8 mouse cellular contexts compared by ENCODE assay signal in genomic region chr15:80082661-80083275, GRCm38 (mm10). TPM values are rescaled to one million over a fixed set of nuclear protein-coding genes. Genes with fewer than 3 reads are reported as not detected.
A peak's percentile ranks its signal among the peaks of the same experiment; 100 is the strongest.
DNase-seq lines count a peak whose midpoint lies in the region; ATAC-seq and TF ChIP-seq lines count a peak whose summit lies in the region.

No protein-coding gene starts in this region.

- peak overlapping the region; percentile 88 for H3K4me2 ChIP-seq in heart, embryonic 13.5 days
- H3K4me2 ChIP-seq in liver, embryonic 14.5 days (ENCODE audit: low read depth) = peak overlapping the region; percentile 97

- no peaks in the 10 kb centered on the region for H3K9me3 ChIP-seq in heart, embryonic 13.5 days
- H3K9me3 ChIP-seq in forebrain, embryonic 10.5 days = peaks cover 3% of the 10 kb centered on the region; the same call in 1 of the 2 replicates
- peaks cover 4% of the 10 kb centered on the region for H3K9me3 ChIP-seq in liver, embryonic 14.5 days (ENCODE audit: control insufficient read depth, low read length)

- no peak for TF ChIP-seq EP300 in liver, embryonic 14.5 days (IDR thresholded peaks at IDR 0.05; ENCODE audit: low read depth)

- peak overlapping the region; percentile 99 for H3K9ac ChIP-seq in heart, embryonic 13.5 days
- peak overlapping the region; percentile 97 for H3K9ac ChIP-seq in liver, embryonic 14.5 days (replicated peaks)

- peak overlapping the region; percentile 94 for H3K4me3 ChIP-seq in heart, embryonic 13.5 days
- H3K4me3 ChIP-seq in forebrain, embryonic 10.5 days = peak overlapping the region; percentile 71
- H3K4me3 ChIP-seq in liver, embryonic 14.5 days (ENCODE audit: insufficient read depth in 1 of 2, low read depth in 2 of 2, low read length in 2 of 2) = peak overlapping the region; percentile 92 to 95

- H3K27ac ChIP-seq in heart, embryonic 13.5 days (replicated peaks) = peak overlapping the region; percentile 93
- H3K27ac ChIP-seq in forebrain, embryonic 10.5 days = peak overlapping the region; percentile 93
- H3K27ac ChIP-seq in liver, embryonic 14.5 days = peak overlapping the region; percentile 86

- H3K36me3 ChIP-seq in heart, embryonic 13.5 days = peaks cover 45% of the 10 kb centered on the region
- H3K36me3 ChIP-seq in forebrain, embryonic 10.5 days (replicated peaks) = peaks cover 48% of the 10 kb centered on the region
- peaks cover 48% of the 10 kb centered on the region for H3K36me3 ChIP-seq in liver, embryonic 14.5 days (replicated peaks; ENCODE audit: control insufficient read depth, insufficient read depth, low read depth)

- TF ChIP-seq CTCF in liver, embryonic 14.5 days (IDR thresholded peaks at IDR 0.05; ENCODE audit: low read depth) = no peak

- DNase-seq in heart, adult 9 months (ENCODE audit: low spot score in 2 of 2) = no peak
- DNase-seq in ES-CJ7 (ENCODE audit: low read depth, low spot score) = peak; percentile 64
- DNase-seq in forebrain, embryonic 10.5 days (ENCODE audit: extremely low spot score, low spot score) = no peak
- DNase-seq in liver, embryonic 14.5 days (ENCODE audit: low read depth in 3 of 3, low spot score in 3 of 3) = peak in 1 of 3 experiments; percentile 45
- DNase-seq in left cerebral cortex, adult 11 months (ENCODE audit: low spot score) = no peak
- DNase-seq in B cell, adult 2 months = no peak
- DNase-seq in frontal cortex, adult 2 months (ENCODE audit: extremely low spot score in 1 of 2, low spot score in 1 of 2) = no peak

- H3K4me1 ChIP-seq in heart, embryonic 13.5 days = peaks cover 50% of the 10 kb centered on the region
- H3K4me1 ChIP-seq in forebrain, embryonic 10.5 days = peaks cover 28% of the 10 kb centered on the region
- H3K4me1 ChIP-seq in liver, embryonic 14.5 days (replicated peaks; ENCODE audit: control insufficient read depth in 2 of 2, insufficient read depth in 2 of 2, low read length in 1 of 2) = peaks cover 22 to 29% of the 10 kb centered on the region in 2 experiments

- WGBS in heart, embryonic 13.5 days = under 1% methylated on average over 21 of the region's 21 CpGs
- WGBS in forebrain, embryonic 10.5 days = under 1% methylated on average over 21 of the region's 21 CpGs
- WGBS in liver, embryonic 14.5 days (ENCODE audit: insufficient replicate concordance) = under 1% methylated on average over 21 of the region's 21 CpGs

- peak; percentile 15 for ATAC-seq in heart, embryonic 13.5 days (ENCODE audit: extremely low read depth, insufficient number of reproducible peaks, low FRiP score, low TSS enrichment)
- ATAC-seq in liver, embryonic 14.5 days (ENCODE audit: insufficient read depth) = no peak

- no peaks in the 10 kb centered on the region; the same call in 1 of the 2 replicates for H3K27me3 ChIP-seq in heart, embryonic 13.5 days (replicated peaks)
- no peaks in the 10 kb centered on the region for H3K27me3 ChIP-seq in forebrain, embryonic 10.5 days (ENCODE audit: poor library complexity, severe bottlenecking)
- no peaks in the 10 kb centered on the region for H3K27me3 ChIP-seq in liver, embryonic 14.5 days (ENCODE audit: control insufficient read depth, insufficient read depth, low read length)

RNA-seq across cellular contexts. Expression of gene Syngr1, which starts 8.4 kb away (rescaled TPM):
- polyA plus RNA-seq in heart, embryonic 13.5 days (2015; fragmentation: Nextera tagmentation; extraction: Ambion mirVana) = 27.3 and 30.7 TPM in 2 replicates
- polyA plus RNA-seq in forebrain, embryonic 10.5 days (2016; fragmentation: Nextera tagmentation; extraction: Ambion mirVana) = 10.5 and 11.2 TPM in 2 replicates
- polyA plus RNA-seq in liver, embryonic 14.5 days (2012; rRNA removed) = 10.4 and 12.0 TPM in 2 replicates
- polyA plus RNA-seq in liver, embryonic 14.5 days (2014; fragmentation: Nextera tagmentation; extraction: Ambion mirVana) = 14.4 and 17.3 TPM in 2 replicates
- polyA plus RNA-seq in frontal cortex, adult 2 months (2012; rRNA removed) = 288 and 302 TPM in 2 replicates

RNA-seq across cellular contexts. Expression of gene Rpl3, which starts 8.9 kb away (rescaled TPM):
- 603 and 677 TPM in 2 replicates for polyA plus RNA-seq in heart, embryonic 13.5 days (2015; fragmentation: Nextera tagmentation; extraction: Ambion mirVana)
- 1,023 and 1,061 TPM in 2 replicates for polyA plus RNA-seq in forebrain, embryonic 10.5 days (2016; fragmentation: Nextera tagmentation; extraction: Ambion mirVana)
- 530 and 765 TPM in 2 replicates for polyA plus RNA-seq in liver, embryonic 14.5 days (2012; rRNA removed)
- polyA plus RNA-seq in liver, embryonic 14.5 days (2014; fragmentation: Nextera tagmentation; extraction: Ambion mirVana) = 774 and 804 TPM in 2 replicates
- 629 and 778 TPM in 2 replicates for polyA plus RNA-seq in frontal cortex, adult 2 months (2012; rRNA removed)

RNA-seq across cellular contexts. Expression of gene Tab1, which starts 50.2 kb away (rescaled TPM):
- polyA plus RNA-seq in heart, embryonic 13.5 days (2015; fragmentation: Nextera tagmentation; extraction: Ambion mirVana) = 29.4 and 31.1 TPM in 2 replicates
- polyA plus RNA-seq in forebrain, embryonic 10.5 days (2016; fragmentation: Nextera tagmentation; extraction: Ambion mirVana) = 40.8 and 42.8 TPM in 2 replicates
- 11.2 and 11.9 TPM in 2 replicates for polyA plus RNA-seq in liver, embryonic 14.5 days (2012; rRNA removed)
- polyA plus RNA-seq in liver, embryonic 14.5 days (2014; fragmentation: Nextera tagmentation; extraction: Ambion mirVana) = 9.4 and 10.8 TPM in 2 replicates
- polyA plus RNA-seq in frontal cortex, adult 2 months (2012; rRNA removed) = 37.9 and 41.4 TPM in 2 replicates
